Mouse (Mus musculus): ENCODE measurements around the gene Lin7b. TPM values are rescaled to one million over a fixed set of nuclear protein-coding genes. Genes with fewer than 3 reads are reported as not detected.

Lin7b gene
- 1.2 and 1.9 TPM in 2 replicates for polyA plus RNA-seq (2016; fragmentation: Nextera tagmentation; extraction: Ambion mirVana)

GRCm38 (mm10) chr7:45370475-45371311 is at the start of gene Lin7b:
TSS of gene Lin7b (minus strand) at chr7:45370583.
- Histone ChIP-seq H3K9me3 (no peaks in the 10 kb centered on the region), H3K27ac (no peak within 1 kb of the TSS), H3K9ac (peak within 1 kb of the TSS; percentile 54), H3K36me3 (peaks cover 26% of the 10 kb centered on the region), H3K27me3 (peaks cover 32% of the 10 kb centered on the region), H3K4me3 (peak within 1 kb of the TSS; percentile 43), H3K4me1 (peaks cover 24% of the 10 kb centered on the region), H3K4me2 (replicated peaks) (peak within 1 kb of the TSS; percentile 96)
- 11% methylated on average over 28 of the region's 28 CpGs for WGBS
- ATAC-seq (ENCODE audit: insufficient number of reproducible peaks, insufficient read depth, low FRiP score, low TSS enrichment): peak; percentile 77

- no peak for ATAC-seq (ENCODE audit: insufficient number of reproducible peaks, insufficient read depth, low FRiP score, low TSS enrichment)
- Histone ChIP-seq H3K4me2 (replicated peaks) (peak overlapping the region; percentile 27), H3K27me3 (peaks cover 84% of the 10 kb centered on the region), H3K4me1 (peaks cover 43% of the 10 kb centered on the region), H3K9me3 (no peaks in the 10 kb centered on the region), H3K4me3 (no peak overlapping the region), H3K36me3 (peaks cover 25% of the 10 kb centered on the region), H3K27ac (peak overlapping the region; percentile 50), H3K9ac (peak overlapping the region; percentile 16; the same call in 1 of the 2 replicates)
- 8% methylated on average over 13 of the region's 13 CpGs for WGBS
Measured at GRCm38 (mm10) chr7:45417962-45418492, 47.6 kb upstream of the Lin7b start.

- Histone ChIP-seq H3K27me3 (peaks cover 95% of the 10 kb centered on the region), H3K4me1 (peaks cover 45% of the 10 kb centered on the region), H3K4me3 (peak overlapping the region; percentile 20), H3K36me3 (peaks cover 1% of the 10 kb centered on the region; the same call in 1 of the 2 replicates), H3K9ac (peak overlapping the region; percentile 27; the same call in 1 of the 2 replicates), H3K9me3 (no peaks in the 10 kb centered on the region), H3K27ac (no peak overlapping the region), H3K4me2 (replicated peaks) (peak overlapping the region; percentile 34)
- ATAC-seq (ENCODE audit: insufficient number of reproducible peaks, insufficient read depth, low FRiP score, low TSS enrichment): no peak
- WGBS: 13% methylated on average over 37 of the region's 37 CpGs
Measured at GRCm38 (mm10) chr7:45415636-45416035, 45.3 kb upstream of the Lin7b start.

- Histone ChIP-seq H3K9me3 (no peaks in the 10 kb centered on the region), H3K4me3 (peak overlapping the region; percentile 57; the same call in 1 of the 2 replicates), H3K9ac (no peak overlapping the region), H3K4me2 (replicated peaks) (no peak overlapping the region), H3K36me3 (no peaks in the 10 kb centered on the region), H3K4me1 (peaks cover 36% of the 10 kb centered on the region), H3K27ac (no peak overlapping the region), H3K27me3 (peaks cover 95% of the 10 kb centered on the region)
- no peak for ATAC-seq (ENCODE audit: insufficient number of reproducible peaks, insufficient read depth, low FRiP score, low TSS enrichment)
- WGBS: 44% methylated on average over 12 of the region's 12 CpGs
Measured at GRCm38 (mm10) chr7:45414740-45415224, 44.4 kb upstream of the Lin7b start.

DNA sequence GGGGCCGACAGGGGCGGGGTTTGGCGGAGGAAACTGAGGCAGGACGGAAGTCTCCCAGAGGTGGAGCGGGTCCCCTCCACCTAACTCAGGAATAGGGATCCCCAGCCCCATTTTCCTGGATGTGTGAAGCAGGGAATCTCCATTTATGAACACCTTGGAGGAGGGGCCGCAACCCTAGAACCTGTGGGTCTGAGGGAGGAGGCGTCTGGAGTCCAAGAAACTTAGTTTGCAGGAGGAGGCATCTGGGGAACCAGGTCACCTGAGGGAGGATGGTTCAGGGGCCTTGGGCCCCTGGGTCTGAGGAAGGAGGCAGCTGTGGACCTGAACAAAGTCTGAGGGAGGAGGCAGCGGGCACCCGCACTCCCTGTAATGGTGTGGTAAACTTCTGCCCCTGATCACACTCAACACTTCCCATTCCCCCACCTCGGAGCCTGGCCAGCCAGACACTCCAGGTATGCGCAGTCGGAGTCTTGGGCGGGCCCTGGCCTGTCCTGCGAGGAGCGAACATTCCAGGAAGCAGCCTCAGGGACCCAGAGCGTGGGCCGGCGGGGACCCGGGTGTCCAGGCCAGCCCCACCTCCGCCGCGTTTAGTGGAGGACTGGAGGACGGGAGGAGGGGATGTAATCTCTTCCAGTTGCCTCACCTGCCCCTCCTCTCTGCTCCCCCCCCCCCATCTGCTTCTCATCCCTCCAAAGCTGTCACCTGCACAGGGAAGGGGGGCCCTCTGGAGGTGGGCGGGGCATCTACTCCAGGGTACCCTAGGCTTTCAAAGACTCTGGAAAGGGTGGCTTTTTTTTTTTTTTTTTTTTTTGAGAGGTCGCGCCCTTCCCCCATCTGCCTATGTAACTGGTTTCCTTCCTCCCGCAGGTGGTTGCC is 43.7 kb upstream of the Lin7b start:
- peaks cover 35% of the 10 kb centered on the region for H3K4me1 ChIP-seq
- 0 out of 2 replicates have a peak, but pooled peaks have one; percentile 22 for ATAC-seq (ENCODE audit: insufficient number of reproducible peaks, insufficient read depth, low FRiP score, low TSS enrichment)
- no peaks in the 10 kb centered on the region for H3K9me3 ChIP-seq
- peak overlapping the region; percentile 57 for H3K4me3 ChIP-seq
- WGBS: 2% methylated on average over 26 of the region's 27 CpGs
- H3K36me3 ChIP-seq: no peaks in the 10 kb centered on the region
- H3K9ac ChIP-seq: peak overlapping the region; percentile 72
- peak overlapping the region; percentile 77 for H3K27ac ChIP-seq
- peak overlapping the region; percentile 91 for H3K4me2 ChIP-seq (replicated peaks)
- H3K27me3 ChIP-seq: peaks cover 97% of the 10 kb centered on the region

DNA sequence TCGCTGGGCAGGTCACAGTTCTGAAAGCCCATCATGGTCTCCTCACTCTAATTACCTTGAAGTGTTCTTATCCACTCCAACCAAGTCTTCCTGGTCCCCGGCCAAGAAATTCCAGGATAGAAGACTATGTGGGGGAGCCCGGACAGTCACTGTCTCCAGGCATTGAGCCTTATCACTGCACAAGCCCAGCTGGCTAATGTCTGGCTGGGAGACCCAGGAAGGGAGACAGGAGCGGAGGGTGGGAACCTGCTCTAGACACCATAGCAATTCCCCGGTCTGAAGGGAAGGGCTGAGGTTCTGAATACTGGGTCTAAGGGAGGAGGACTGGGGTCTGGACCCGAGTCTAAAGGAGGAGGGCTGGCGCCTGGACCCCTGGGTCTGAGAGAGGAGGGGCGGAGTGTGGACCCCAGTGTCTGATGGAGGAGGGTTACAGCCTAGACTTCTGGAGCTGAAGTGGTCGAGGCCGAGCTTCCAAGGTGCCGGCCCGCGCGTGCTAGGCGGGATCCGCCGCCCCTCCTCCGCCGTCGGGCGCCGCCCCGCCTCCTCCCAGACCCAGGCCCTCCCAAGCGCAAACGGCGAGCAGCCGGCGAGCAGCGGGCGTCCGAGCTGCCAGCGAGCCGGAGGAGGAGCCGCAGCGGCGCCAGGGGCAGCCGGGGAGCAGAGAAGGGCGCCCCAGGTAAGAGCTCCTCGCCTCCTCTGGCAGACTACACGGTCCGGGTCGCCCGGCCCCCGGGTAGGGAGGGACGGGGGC is 42.9 kb upstream of the Lin7b start, which contains the start of gene Ntf5:
Gene Ntf5 (plus strand): TSS at position 583 of the 751 bp plus-strand sequence.
- peaks cover 97% of the 10 kb centered on the region for H3K27me3 ChIP-seq
- WGBS: 4% methylated on average over 32 of the region's 45 CpGs
- H3K27ac ChIP-seq: peak within 1 kb of the TSS; percentile 77

DNA sequence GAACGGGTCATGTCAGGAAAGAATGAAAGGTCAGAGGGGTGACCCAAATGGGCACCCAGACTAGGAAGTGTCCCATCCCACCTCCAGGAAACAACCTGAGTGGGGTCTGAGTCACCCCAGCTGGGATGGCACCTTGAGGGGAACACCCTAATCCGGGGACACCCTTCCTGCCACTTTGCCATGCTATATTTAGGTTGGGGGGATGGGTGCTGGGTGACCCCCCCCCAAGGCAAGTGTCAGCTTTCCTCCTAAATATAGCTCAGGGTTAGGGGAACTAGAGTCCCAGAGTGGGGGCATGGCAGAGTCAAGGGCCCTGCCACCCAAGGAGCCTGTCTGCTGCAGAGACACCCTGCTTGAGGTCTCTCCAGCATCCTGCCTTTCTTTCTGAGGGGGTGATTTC is 42.0 kb upstream of the Lin7b start:
- Histone ChIP-seq H3K9ac (no peak overlapping the region), H3K4me1 (peaks cover 23% of the 10 kb centered on the region), H3K27ac (no peak overlapping the region), H3K4me3 (no peak overlapping the region), H3K36me3 (no peaks in the 10 kb centered on the region), H3K4me2 (replicated peaks) (no peak overlapping the region), H3K27me3 (peaks cover 97% of the 10 kb centered on the region), H3K9me3 (no peaks in the 10 kb centered on the region)
- ATAC-seq (ENCODE audit: insufficient number of reproducible peaks, insufficient read depth, low FRiP score, low TSS enrichment): no peak
- WGBS: 81% methylated on average over 2 of the region's 2 CpGs

More for the DNA sequence above, 42.9 kb upstream of the Lin7b start, which contains the start of gene Ntf5:
- no peaks in the 10 kb centered on the region for H3K9me3 ChIP-seq
- no peaks in the 10 kb centered on the region for H3K36me3 ChIP-seq
- peak within 1 kb of the TSS; percentile 72 for H3K9ac ChIP-seq
- peak; percentile 23; the same call in 1 of the 2 replicates for ATAC-seq (ENCODE audit: insufficient number of reproducible peaks, insufficient read depth, low FRiP score, low TSS enrichment)
- peak within 1 kb of the TSS; percentile 57 for H3K4me3 ChIP-seq
- H3K4me1 ChIP-seq: peaks cover 32% of the 10 kb centered on the region
- peak within 1 kb of the TSS; percentile 91 for H3K4me2 ChIP-seq (replicated peaks)

- WGBS: 87% methylated on average over 8 of the region's 8 CpGs
- peaks cover 19% of the 10 kb centered on the region for H3K4me1 ChIP-seq
- no peaks in the 10 kb centered on the region for H3K36me3 ChIP-seq
- no peaks in the 10 kb centered on the region for H3K9me3 ChIP-seq
- no peak overlapping the region for H3K27ac ChIP-seq
- H3K4me3 ChIP-seq: no peak overlapping the region
- ATAC-seq (ENCODE audit: insufficient number of reproducible peaks, insufficient read depth, low FRiP score, low TSS enrichment): no peak
- no peak overlapping the region for H3K4me2 ChIP-seq (replicated peaks)
- no peak overlapping the region for H3K9ac ChIP-seq
- H3K27me3 ChIP-seq: peaks cover 95% of the 10 kb centered on the region
Measured at GRCm38 (mm10) chr7:45409497-45410163, 39.2 kb upstream of the Lin7b start.

- Histone ChIP-seq H3K4me1 (peaks cover 15% of the 10 kb centered on the region), H3K9me3 (no peaks in the 10 kb centered on the region), H3K36me3 (no peaks in the 10 kb centered on the region), H3K27ac (no peak overlapping the region), H3K9ac (no peak overlapping the region), H3K4me3 (no peak overlapping the region), H3K27me3 (peaks cover 88% of the 10 kb centered on the region), H3K4me2 (replicated peaks) (no peak overlapping the region)
- no peak for ATAC-seq (ENCODE audit: insufficient number of reproducible peaks, insufficient read depth, low FRiP score, low TSS enrichment)
- WGBS: 87% methylated on average over 17 of the region's 17 CpGs
Measured at GRCm38 (mm10) chr7:45408949-45409348, 38.6 kb upstream of the Lin7b start.

GRCm38 (mm10) chr7:45408351-45408750 is 38.0 kb upstream of the Lin7b start:
- no peaks in the 10 kb centered on the region for H3K36me3 ChIP-seq
- ATAC-seq (ENCODE audit: insufficient number of reproducible peaks, insufficient read depth, low FRiP score, low TSS enrichment): no peak
- no peak overlapping the region for H3K9ac ChIP-seq
- H3K27me3 ChIP-seq: peaks cover 82% of the 10 kb centered on the region
- no peak overlapping the region for H3K4me2 ChIP-seq (replicated peaks)
- H3K9me3 ChIP-seq: no peaks in the 10 kb centered on the region
- 71% methylated on average over 7 of the region's 7 CpGs for WGBS
- H3K4me3 ChIP-seq: no peak overlapping the region
- H3K4me1 ChIP-seq: peaks cover 9% of the 10 kb centered on the region; the same call in 1 of the 2 replicates
- no peak overlapping the region for H3K27ac ChIP-seq
